Mouse (Mus musculus) hindbrain, embryonic 10.5 days (tissue): Measurements from ENCODE around the gene Rasgrp3. TPM values are rescaled to one million over a fixed set of nuclear protein-coding genes. Genes with fewer than 3 reads are reported as not detected.
"Not testable (repeated sequence)": the region's sequence is repeated elsewhere in the genome, so short reads cannot be mapped to it uniquely, and the experiment has no call there.

ENCODE experiments used
- DNase-seq: peaks from one replicate; pipeline ENCODE4 v3.0.0-alpha.2; 2017; ENCODE audit warnings: low spot score
- H3K27ac ChIP-seq: fragments of 300-500 bp; sonication (generic); 2 replicates; pipeline ENCODE4 v1.5.1; 2016; ENCODE audit warnings: mild to moderate bottlenecking, moderate library complexity
- H3K27me3 ChIP-seq: fragments of 300-500 bp; sonication (generic); 2 replicates; pipeline ENCODE4 v1.6.1; 2016; ENCODE audit warnings: mild to moderate bottlenecking; ENCODE audit not compliant: poor library complexity, insufficient read depth, severe bottlenecking
- H3K36me3 ChIP-seq: fragments of 300-500 bp; sonication (generic); 2 replicates; pipeline ENCODE4 v1.6.1; 2016; ENCODE audit warnings: mild to moderate bottlenecking, moderate library complexity
- H3K4me1 ChIP-seq: fragments of 300-500 bp; sonication (generic); replicated peaks from 2 replicates; pipeline ENCODE4 v1.6.1; 2016; ENCODE audit warnings: mild to moderate bottlenecking
- H3K4me3 ChIP-seq: fragments of 300-500 bp; sonication (generic); 2 replicates; pipeline ENCODE4 v1.5.1; 2016; ENCODE audit warnings: mild to moderate bottlenecking, moderate library complexity
- H3K9me3 ChIP-seq: fragments of 300-500 bp; sonication (generic); 2 replicates; pipeline ENCODE4 v1.6.1; 2016; ENCODE audit warnings: mild to moderate bottlenecking, moderate library complexity
- WGBS: fragments of 180-500 bp; shearing (Covaris S2); methylation state at CpG from one replicate; pipeline ENCODE4 v1.1.7; 2016; 5-methylcytosine and 5-hydroxymethylcytosine counted together
- polyA plus RNA-seq: library from polyadenylated mRNA; unstranded; fragments of >200 nt; fragmentation: Nextera tagmentation; extraction: Ambion mirVana; gene quantifications from 2 replicates; pipeline ENCODE4 v1.2.1, GENCODE M21; 2016

Rasgrp3 gene
- polyA plus RNA-seq, 1 experiment from 2014 or later = 5.1 TPM

- WGBS = 68% methylated on average over 7 of the region's 7 CpGs
- H3K27ac ChIP-seq = no peak overlapping the region
- no peak for DNase-seq
Measured at GRCm38 (mm10) chr17:75440619-75441018, 4.9 kb downstream of the Rasgrp3 start.

GRCm38 (mm10) chr17:75441260-75441830 lies 5.6 kb downstream of the Rasgrp3 start:
- no peaks in the 10 kb centered on the region for H3K27me3 ChIP-seq
- DNase-seq = no peak
- no peaks in the 10 kb centered on the region for H3K9me3 ChIP-seq
- WGBS = 95% methylated on average over 5 of the region's 5 CpGs
- H3K27ac ChIP-seq = no peak overlapping the region
- no peaks in the 10 kb centered on the region for H3K36me3 ChIP-seq
- H3K4me1 ChIP-seq = peaks cover 19% of the 10 kb centered on the region; the same call in 1 of the 2 replicates
- no peak overlapping the region for H3K4me3 ChIP-seq

More at GRCm38 (mm10) chr17:75440619-75441018, 4.9 kb downstream of the Rasgrp3 start:
- Histone ChIP-seq H3K9me3 (no peaks in the 10 kb centered on the region), H3K36me3 (no peaks in the 10 kb centered on the region), H3K27me3 (no peaks in the 10 kb centered on the region), H3K4me3 (no peak overlapping the region), H3K4me1 (peaks cover 19% of the 10 kb centered on the region; the same call in 1 of the 2 replicates)

- no peak overlapping the region for H3K27ac ChIP-seq
- no peak overlapping the region for H3K4me3 ChIP-seq
- no peaks in the 10 kb centered on the region for H3K27me3 ChIP-seq
- no peaks in the 10 kb centered on the region for H3K36me3 ChIP-seq
- H3K9me3 ChIP-seq = no peaks in the 10 kb centered on the region
- peaks cover 18% of the 10 kb centered on the region; the same call in 1 of the 2 replicates for H3K4me1 ChIP-seq
- WGBS = 96% methylated on average over 8 of the region's 8 CpGs
- DNase-seq = no peak
Measured at GRCm38 (mm10) chr17:75442352-75442751, 6.7 kb downstream of the Rasgrp3 start.

- no peaks in the 10 kb centered on the region for H3K9me3 ChIP-seq
- no peak for DNase-seq
- no peak overlapping the region for H3K4me3 ChIP-seq
- 80% methylated on average over 6 of the region's 6 CpGs for WGBS
- no peaks in the 10 kb centered on the region for H3K36me3 ChIP-seq
- H3K27me3 ChIP-seq = no peaks in the 10 kb centered on the region
- no peak overlapping the region for H3K27ac ChIP-seq
- H3K4me1 ChIP-seq = peaks cover 13% of the 10 kb centered on the region; the same call in 1 of the 2 replicates
Measured at GRCm38 (mm10) chr17:75443064-75443621, 7.4 kb downstream of the Rasgrp3 start.

- 92% methylated on average over 3 of the region's 3 CpGs for WGBS
- H3K9me3 ChIP-seq = no peaks in the 10 kb centered on the region
- no peak for DNase-seq
- H3K27ac ChIP-seq = no peak overlapping the region
- H3K4me1 ChIP-seq = no peaks in the 10 kb centered on the region
- no peaks in the 10 kb centered on the region for H3K36me3 ChIP-seq
- no peaks in the 10 kb centered on the region for H3K27me3 ChIP-seq
- H3K4me3 ChIP-seq = no peak overlapping the region
Measured at GRCm38 (mm10) chr17:75448257-75448656, 12.6 kb downstream of the Rasgrp3 start.

GRCm38 (mm10) chr17:75449022-75449421 lies 13.3 kb downstream of the Rasgrp3 start:
- Histone ChIP-seq H3K36me3 (no peaks in the 10 kb centered on the region), H3K27me3 (no peaks in the 10 kb centered on the region), H3K27ac (no peak overlapping the region), H3K4me3 (no peak overlapping the region), H3K9me3 (no peaks in the 10 kb centered on the region), H3K4me1 (no peaks in the 10 kb centered on the region)
- 82% methylated on average over 1 of the region's 1 CpGs for WGBS
- no peak for DNase-seq

- 82% methylated on average over 4 of the region's 4 CpGs for WGBS
- no peak overlapping the region for H3K27ac ChIP-seq
- no peaks in the 10 kb centered on the region for H3K36me3 ChIP-seq
- no peak for DNase-seq
- no peaks in the 10 kb centered on the region for H3K4me1 ChIP-seq
- H3K4me3 ChIP-seq = no peak overlapping the region
- no peaks in the 10 kb centered on the region for H3K9me3 ChIP-seq
- H3K27me3 ChIP-seq = no peaks in the 10 kb centered on the region
Measured at GRCm38 (mm10) chr17:75452313-75452712, 16.6 kb downstream of the Rasgrp3 start.

GRCm38 (mm10) chr17:75453639-75454038 lies 17.9 kb downstream of the Rasgrp3 start:
- Histone ChIP-seq H3K4me3 (no peak overlapping the region), H3K36me3 (no peaks in the 10 kb centered on the region), H3K27ac (no peak overlapping the region), H3K4me1 (no peaks in the 10 kb centered on the region), H3K27me3 (no peaks in the 10 kb centered on the region), H3K9me3 (no peaks in the 10 kb centered on the region)
- DNase-seq = no peak

GRCm38 (mm10) chr17:75456096-75456495 lies 20.4 kb downstream of the Rasgrp3 start:
- H3K36me3 ChIP-seq, H3K9me3 ChIP-seq, DNase-seq, H3K4me1 ChIP-seq, H3K4me3 ChIP-seq, H3K27ac ChIP-seq, H3K27me3 ChIP-seq: not testable (repeated sequence)
- WGBS = 90% methylated on average over 9 of the region's 9 CpGs

GRCm38 (mm10) chr17:75460621-75461020 lies 24.9 kb downstream of the Rasgrp3 start:
- Histone ChIP-seq H3K4me3 (no peak overlapping the region), H3K9me3 (no peaks in the 10 kb centered on the region), H3K27me3 (0 out of 2 replicates have a peak, but pooled peaks cover 8% of the 10 kb centered on the region), H3K4me1 (peaks cover 14% of the 10 kb centered on the region), H3K27ac (no peak overlapping the region), H3K36me3 (no peaks in the 10 kb centered on the region)
- DNase-seq = no peak
- 93% methylated on average over 6 of the region's 6 CpGs for WGBS

GRCm38 (mm10) chr17:75461771-75462170 lies 26.1 kb downstream of the Rasgrp3 start:
- H3K4me3 ChIP-seq = no peak overlapping the region
- no peaks in the 10 kb centered on the region for H3K36me3 ChIP-seq
- peaks cover 16% of the 10 kb centered on the region for H3K4me1 ChIP-seq
- H3K9me3 ChIP-seq = no peaks in the 10 kb centered on the region
- H3K27ac ChIP-seq = no peak overlapping the region
- DNase-seq = no peak
- 84% methylated on average over 1 of the region's 1 CpGs for WGBS
- H3K27me3 ChIP-seq = 0 out of 2 replicates have a peak, but pooled peaks cover 8% of the 10 kb centered on the region

- WGBS = 89% methylated on average over 1 of the region's 1 CpGs
- not testable (repeated sequence) for DNase-seq, H3K4me3 ChIP-seq
Measured at GRCm38 (mm10) chr17:75463223-75463622, 27.5 kb downstream of the Rasgrp3 start.

GRCm38 (mm10) chr17:75463645-75464044 lies 27.9 kb downstream of the Rasgrp3 start:
- no peak for DNase-seq
- 90% methylated on average over 2 of the region's 2 CpGs for WGBS
- 0 out of 2 replicates have a peak, but pooled peaks cover 8% of the 10 kb centered on the region for H3K27me3 ChIP-seq
- H3K4me3 ChIP-seq = no peak overlapping the region
- H3K36me3 ChIP-seq = no peaks in the 10 kb centered on the region
- H3K4me1 ChIP-seq = peaks cover 16% of the 10 kb centered on the region
- no peak overlapping the region for H3K27ac ChIP-seq
- no peaks in the 10 kb centered on the region for H3K9me3 ChIP-seq

More at GRCm38 (mm10) chr17:75463223-75463622, 27.5 kb downstream of the Rasgrp3 start:
- H3K36me3 ChIP-seq, H3K27me3 ChIP-seq, H3K27ac ChIP-seq, H3K9me3 ChIP-seq: not testable (repeated sequence)
- H3K4me1 ChIP-seq = peaks cover 16% of the 10 kb centered on the region
